Mouse (Mus musculus): ENCODE measurements around the gene Vps50. TPM values are rescaled to one million over a fixed set of nuclear protein-coding genes. Genes with fewer than 3 reads are reported as not detected.

Gene Vps50
- total RNA-seq, 4 experiments from 2014 or later: 51.0 to 57.7 (median 54.3) TPM

Other genes starting within 250 kb of the Vps50 start
- 1 to 10 TPM; 2.7 to 3.8 (median 3.2) TPM for gene Samd9l, start 98.8 kb upstream of the Vps50 start, total RNA-seq (2022)
- under 1 TPM; 0.19 to 0.73 (median 0.36) TPM for gene Hepacam2, start 84 bp upstream of the Vps50 start, total RNA-seq (2022)

All from layer of hippocampus, adult 8-10 months (tissue).